Mouse (Mus musculus): ENCODE measurements around the gene Gm21970.

Gm21970 gene

GRCm38 (mm10) chr16:91373473-91374252 lies 17.9 kb upstream of the Gm21970 start:
- DNase-seq: no peak

GRCm38 (mm10) chr16:91374253-91374634 lies 17.3 kb upstream of the Gm21970 start:
- no peak for DNase-seq

GRCm38 (mm10) chr16:91376701-91377100 lies 14.8 kb upstream of the Gm21970 start:
- no peak for DNase-seq

GRCm38 (mm10) chr16:91378431-91378986 lies 13.0 kb upstream of the Gm21970 start:
- DNase-seq: no peak

- no peak for DNase-seq
Measured at GRCm38 (mm10) chr16:91378991-91379390, 12.5 kb upstream of the Gm21970 start.

GRCm38 (mm10) chr16:91379412-91379811 lies 12.1 kb upstream of the Gm21970 start:
- no peak for DNase-seq

- no peak for DNase-seq
Measured at GRCm38 (mm10) chr16:91380151-91380550, 11.4 kb upstream of the Gm21970 start.

GRCm38 (mm10) chr16:91381606-91382005 lies 9.9 kb upstream of the Gm21970 start:
- DNase-seq: no peak

GRCm38 (mm10) chr16:91382261-91382790 lies 9.2 kb upstream of the Gm21970 start:
- DNase-seq: no peak

GRCm38 (mm10) chr16:91384221-91384620 lies 7.3 kb upstream of the Gm21970 start:
- DNase-seq: no peak

GRCm38 (mm10) chr16:91385621-91386020 lies 5.9 kb upstream of the Gm21970 start:
- no peak for DNase-seq

GRCm38 (mm10) chr16:91386419-91387120 lies 5.0 kb upstream of the Gm21970 start:
- no peak for DNase-seq

- DNase-seq: no peak
Measured at GRCm38 (mm10) chr16:91387121-91387486, 4.4 kb upstream of the Gm21970 start.

GRCm38 (mm10) chr16:91390100-91390499 lies 1.4 kb upstream of the Gm21970 start:
- DNase-seq: no peak

GRCm38 (mm10) chr16:91394826-91395410 lies 3.4 kb downstream of the Gm21970 start:
- DNase-seq: no peak

- no peak for DNase-seq
Measured at GRCm38 (mm10) chr16:91395633-91396392, 4.3 kb downstream of the Gm21970 start.

GRCm38 (mm10) chr16:91396844-91397537 lies 5.5 kb downstream of the Gm21970 start:
- no peak for DNase-seq

GRCm38 (mm10) chr16:91398030-91398429 lies 6.5 kb downstream of the Gm21970 start:
- DNase-seq: no peak

GRCm38 (mm10) chr16:91398944-91399343 lies 7.4 kb downstream of the Gm21970 start:
- no peak for DNase-seq

- DNase-seq: no peak
Measured at GRCm38 (mm10) chr16:91401569-91402165, 10.1 kb downstream of the Gm21970 start.

GRCm38 (mm10) chr16:91403784-91404183 lies 12.3 kb downstream of the Gm21970 start:
- no peak for DNase-seq

GRCm38 (mm10) chr16:91404187-91404586 lies 12.7 kb downstream of the Gm21970 start:
- no peak for DNase-seq
